Mouse (Mus musculus): ENCODE results near the gene Spata5. TPM values are rescaled to one million over a fixed set of nuclear protein-coding genes. Genes with fewer than 3 reads are reported as not detected.

Gene Spata5
- polyA plus RNA-seq, 1 experiment from 2014 or later = 36.2 TPM

Other genes with a start within 250 kb of the Spata5 start
- gene Il21, start 187.3 kb upstream of the Spata5 start, polyA plus RNA-seq (2016; fragmentation: Nextera tagmentation; extraction: Ambion mirVana) = not detected in 2 replicates
- gene Bbs12, start 107.3 kb upstream of the Spata5 start, polyA plus RNA-seq (2016; fragmentation: Nextera tagmentation; extraction: Ambion mirVana) = 5.9 and 7.7 TPM in 2 replicates
- 0.80 and 1.1 TPM in 2 replicates for gene Cetn4, start 107.2 kb upstream of the Spata5 start, polyA plus RNA-seq (2016; fragmentation: Nextera tagmentation; extraction: Ambion mirVana)
- 0.50 and 0.92 TPM in 2 replicates for gene Fgf2, start 71.5 kb upstream of the Spata5 start, polyA plus RNA-seq (2016; fragmentation: Nextera tagmentation; extraction: Ambion mirVana)
- gene Nudt6, start 315 bp downstream of the Spata5 start, polyA plus RNA-seq (2016; fragmentation: Nextera tagmentation; extraction: Ambion mirVana) = 7.8 and 10.7 TPM in 2 replicates
- 5.3 and 8.1 TPM in 2 replicates for gene Spry1, start 220.1 kb downstream of the Spata5 start, polyA plus RNA-seq (2016; fragmentation: Nextera tagmentation; extraction: Ambion mirVana)